Mouse (Mus musculus) stomach, postnatal 0 days (tissue): Measurements from ENCODE around the gene 9130008F23Rik.

Experiments used
- CTCF ChIP-seq: IDR thresholded peaks from 2 replicates; pipeline ENCODE4 v1.5.1; 2016; ENCODE audit warnings: antibody characterized with exemption, low read depth, mild to moderate bottlenecking, moderate library complexity
- EP300 ChIP-seq: optimal IDR thresholded peaks from 2 replicates; pipeline ENCODE3; 2016; ENCODE audit warnings: antibody characterized with exemption

GRCm38 (mm10) chr17:40887849-40888536 is 7.6 kb upstream of the 9130008F23Rik start:
- no peak for TF ChIP-seq CTCF
- TF ChIP-seq EP300 = no peak
